Mouse (Mus musculus) large intestine, adult 2 months (tissue): ENCODE results near the gene Dcpp1. TPM values are rescaled to one million over a fixed set of nuclear protein-coding genes. Genes with fewer than 3 reads are reported as not detected.
A peak's percentile ranks its signal among the peaks of the same experiment; 100 is the strongest.

Experiments used
- DNase-seq: peaks from one replicate; pipeline ENCODE4 v3.0.0-alpha.2; 2012; ENCODE audit warnings: low read depth, low spot score
- WGBS: fragments of 180-500 bp; shearing (Covaris S2); methylation state at CpG from one replicate; pipeline ENCODE4 v1.1.7; 2018; 5-methylcytosine and 5-hydroxymethylcytosine counted together
- polyA plus RNA-seq: library from polyadenylated mRNA; depleted of rRNA; stranded (reverse); fragments of >200 nt; gene quantifications from 2 replicates; pipeline ENCODE4 v1.2.3, GENCODE M21; 2012; rRNA removed

Dcpp1 gene
- polyA plus RNA-seq, 1 experiment = not detected

- under 1% methylated on average over 29 of the region's 29 CpGs for WGBS
- DNase-seq = peak; percentile 68
These were observed 43.9 kb downstream of the Dcpp1 start for GRCm38 (mm10) chr17:23924531-23925007.

GRCm38 (mm10) chr17:23925090-23925493 lies 44.4 kb downstream of the Dcpp1 start:
- WGBS = under 1% methylated on average over 14 of the region's 14 CpGs
- DNase-seq = peak; percentile 59

GRCm38 (mm10) chr17:23931157-23931556 lies 50.5 kb downstream of the Dcpp1 start:
- no peak for DNase-seq
- WGBS = 80% methylated on average over 5 of the region's 5 CpGs

Other genes with a start within 250 kb of the Dcpp1 start
- 0.41 and 0.67 TPM in 2 replicates for gene Mmp25, start 235.6 kb upstream of the Dcpp1 start, polyA plus RNA-seq
- gene Bicdl2, start 220.4 kb upstream of the Dcpp1 start, polyA plus RNA-seq = 6.1 and 6.4 TPM in 2 replicates
- gene Hcfc1r1, start 207.3 kb upstream of the Dcpp1 start, polyA plus RNA-seq = 197 and 204 TPM in 2 replicates
- 27.1 and 28.7 TPM in 2 replicates for gene Thoc6, start 207.0 kb upstream of the Dcpp1 start, polyA plus RNA-seq
- 8.1 and 8.4 TPM in 2 replicates for gene Tnfrsf12a, start 203.4 kb upstream of the Dcpp1 start, polyA plus RNA-seq
- gene Cldn6, start 201.6 kb upstream of the Dcpp1 start, polyA plus RNA-seq = not detected in 2 replicates
- 0.15 TPM in 1 of 2 replicates, not detected in the other for gene Cldn9, start 196.8 kb upstream of the Dcpp1 start, polyA plus RNA-seq
- 0.02 and 0.03 TPM in 2 replicates for gene 1520401A03Rik, start 158.1 kb upstream of the Dcpp1 start, polyA plus RNA-seq
- 41.2 and 45.7 TPM in 2 replicates for gene Pkmyt1, start 154.5 kb upstream of the Dcpp1 start, polyA plus RNA-seq
- 155 and 162 TPM in 2 replicates for gene Paqr4, start 140.0 kb upstream of the Dcpp1 start, polyA plus RNA-seq
- 3.1 and 3.5 TPM in 2 replicates for gene Kremen2, start 135.0 kb upstream of the Dcpp1 start, polyA plus RNA-seq
- 27.3 and 34.9 TPM in 2 replicates for gene Flywch1, start 109.3 kb upstream of the Dcpp1 start, polyA plus RNA-seq
- gene Flywch2, start 94.8 kb upstream of the Dcpp1 start, polyA plus RNA-seq = 4.5 and 6.5 TPM in 2 replicates
- gene Srrm2, start 90.3 kb upstream of the Dcpp1 start, polyA plus RNA-seq = 284 and 419 TPM in 2 replicates
- 771 and 864 TPM in 2 replicates for gene Elob, start 51.7 kb upstream of the Dcpp1 start, polyA plus RNA-seq
- gene Prss33, start 44.8 kb upstream of the Dcpp1 start, polyA plus RNA-seq = 0.09 and 0.58 TPM in 2 replicates
- gene Prss32, start 37.0 kb upstream of the Dcpp1 start, polyA plus RNA-seq = 495 and 577 TPM in 2 replicates
- gene Prss41, start 36.7 kb upstream of the Dcpp1 start, polyA plus RNA-seq = 1.8 and 3.3 TPM in 2 replicates
- not detected in 2 replicates for gene Prss21, start 12.8 kb upstream of the Dcpp1 start, polyA plus RNA-seq
- gene Dcpp2, start within 50 bp of the Dcpp1 start, polyA plus RNA-seq = not detected in 2 replicates
- not detected in 2 replicates for gene Dcpp3, start 36.6 kb downstream of the Dcpp1 start, polyA plus RNA-seq
- gene Sbp, start 60.8 kb downstream of the Dcpp1 start, polyA plus RNA-seq = not detected in 2 replicates
- not detected in 2 replicates for gene Sbpl, start 74.4 kb downstream of the Dcpp1 start, polyA plus RNA-seq
- gene Prss30, start 99.7 kb downstream of the Dcpp1 start, polyA plus RNA-seq = 291 and 302 TPM in 2 replicates
- 0.11 and 0.16 TPM in 2 replicates for gene Prss22, start 117.2 kb downstream of the Dcpp1 start, polyA plus RNA-seq
- 11.1 and 22.9 TPM in 2 replicates for gene Prss27, start 157.3 kb downstream of the Dcpp1 start, polyA plus RNA-seq
- gene Kctd5, start 192.6 kb downstream of the Dcpp1 start, polyA plus RNA-seq = 83.5 and 85.7 TPM in 2 replicates